Mouse (Mus musculus) E14TG2a.4 (cell line): Measurements from ENCODE around the gene Sox5.

Experiments used
- CTCF ChIP-seq: conservative IDR thresholded peaks from 2 replicates; pipeline ENCODE4 v1.5.1; 2014; ENCODE audit warnings: low read length
- NANOG ChIP-seq: IDR thresholded peaks from 2 replicates; pipeline ENCODE4 v1.6.1; 2014; ENCODE audit warnings: borderline replicate concordance, low read length, mixed read lengths
- POU5F1 ChIP-seq: IDR thresholded peaks from 2 replicates; pipeline ENCODE4 v1.6.1; 2014; ENCODE audit warnings: low read length, borderline replicate concordance

DNA sequence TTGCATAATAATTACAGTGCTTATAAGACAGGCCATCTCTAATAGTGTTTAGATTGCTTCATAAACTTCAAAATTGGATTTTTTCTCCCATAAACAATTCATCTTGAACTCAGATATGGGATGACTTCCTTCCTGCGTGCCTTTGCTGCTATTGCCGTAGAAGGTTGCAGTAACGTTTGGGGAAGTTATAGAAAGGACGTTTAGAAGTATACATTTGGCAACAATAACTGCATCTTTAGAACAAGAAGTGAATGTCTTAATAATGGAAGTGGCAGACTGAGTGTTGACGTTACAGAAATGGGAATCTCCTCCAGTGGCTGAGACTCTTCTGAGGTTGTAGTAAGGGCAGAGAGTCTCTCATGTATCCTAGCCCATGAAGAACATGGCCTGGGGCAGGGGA, 955.0 kb downstream of the Sox5 start:
- TF ChIP-seq CTCF, result no peak
- TF ChIP-seq POU5F1, result no peak
- TF ChIP-seq NANOG, result no peak
